Mouse (Mus musculus) stomach, postnatal 0 days (tissue): ENCODE results near the gene Nfkbiz.
"Not testable (repeated sequence)": the region's sequence is repeated elsewhere in the genome, so short reads cannot be mapped to it uniquely, and the experiment has no call there.

ENCODE experiments used
- CTCF ChIP-seq: IDR thresholded peaks from 2 replicates; pipeline ENCODE4 v1.5.1; 2016; ENCODE audit warnings: antibody characterized with exemption, low read depth, mild to moderate bottlenecking, moderate library complexity
- EP300 ChIP-seq: optimal IDR thresholded peaks from 2 replicates; pipeline ENCODE3; 2016; ENCODE audit warnings: antibody characterized with exemption

DNA sequence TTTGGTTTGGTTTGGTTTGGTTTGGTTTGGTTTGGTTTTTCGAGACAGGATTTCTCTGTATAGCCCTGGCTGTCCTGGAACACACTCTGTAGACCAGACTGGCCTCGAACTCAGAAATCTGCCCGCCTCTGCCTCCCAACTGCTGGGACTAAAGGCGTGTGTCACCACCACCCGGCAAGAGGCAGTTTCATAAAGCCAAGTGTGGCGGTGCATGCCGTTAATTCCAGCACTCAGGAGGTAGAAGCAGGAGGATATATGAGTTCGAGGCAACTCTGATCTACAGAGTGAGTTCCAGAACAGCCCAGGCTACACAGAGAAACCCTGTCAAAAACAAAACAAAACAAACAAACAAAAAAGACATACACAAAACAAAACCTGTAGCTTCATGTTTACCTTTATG, 1.0 kb downstream of the Nfkbiz start:
- TF ChIP-seq CTCF, EP300: not testable (repeated sequence)
